Mouse (Mus musculus) lung, embryonic 16.5 days (tissue): ENCODE results near the gene Dhrs1. TPM values are rescaled to one million over a fixed set of nuclear protein-coding genes. Genes with fewer than 3 reads are reported as not detected.

Source experiments
- ATAC-seq: fragments of 200-750 bp; cut with Nextera tagmentation; 2 replicates; pipeline ENCODE4 v1.8.0; 2017; ENCODE audit warnings: low read depth, mild to moderate bottlenecking, moderate library complexity
- H3K27ac ChIP-seq: fragments of 300-500 bp; sonication (generic); 2 replicates; pipeline ENCODE4 v1.5.1; 2014; ENCODE audit warnings: mild to moderate bottlenecking, control low read depth, low read length
- H3K27me3 ChIP-seq: fragments of 300-500 bp; sonication (generic); 2 replicates; pipeline ENCODE4 v1.6.1; 2014; ENCODE audit warnings: low read depth, low read length, mixed read lengths; ENCODE audit not compliant: control insufficient read depth, insufficient read depth
- H3K36me3 ChIP-seq: fragments of 300-500 bp; sonication (generic); 2 replicates; pipeline ENCODE4 v1.6.1; 2014; ENCODE audit warnings: low read length; ENCODE audit not compliant: control insufficient read depth, insufficient read depth
- H3K4me1 ChIP-seq: fragments of 300-500 bp; sonication (generic); replicated peaks from 2 replicates; pipeline ENCODE4 v1.6.1; 2014; ENCODE audit warnings: low read length, mixed read lengths; ENCODE audit not compliant: control insufficient read depth, insufficient read depth
- H3K4me2 ChIP-seq: fragments of 300-500 bp; sonication (generic); 2 replicates; pipeline ENCODE4 v1.6.1; 2014; ENCODE audit warnings: low read depth, low read length, control low read depth
- H3K4me3 ChIP-seq: fragments of 300-500 bp; sonication (generic); 2 replicates; pipeline ENCODE4 v1.5.1; 2014; ENCODE audit warnings: mild to moderate bottlenecking, low read length, control low read depth
- H3K9ac ChIP-seq: fragments of 300-500 bp; sonication (generic); 2 replicates; pipeline ENCODE4 v1.6.1; 2014; ENCODE audit warnings: low read length, control low read depth
- H3K9me3 ChIP-seq: fragments of 300-500 bp; sonication (generic); 2 replicates; pipeline ENCODE4 v1.6.1; 2016; ENCODE audit warnings: low read length; ENCODE audit not compliant: control insufficient read depth
- WGBS: fragments of 180-500 bp; shearing (Covaris S2); extraction: QIAGEN DNeasy Blood & Tissue Kit; methylation state at CpG from one replicate; pipeline ENCODE4 v1.1.7; 2014; 5-methylcytosine and 5-hydroxymethylcytosine counted together
- polyA plus RNA-seq: library from polyadenylated mRNA; unstranded; fragments of >200 nt; fragmentation: Nextera tagmentation; extraction: Ambion mirVana; gene quantifications from 2 replicates; pipeline ENCODE4 v1.2.1, GENCODE M21; 2015

The Dhrs1 gene
- 88.5 and 95.0 TPM in 2 replicates for polyA plus RNA-seq

GRCm38 (mm10) chr14:55745180-55745860, at the start of gene Dhrs1, which contains the start of gene Nop9:
Dhrs1 (minus strand) TSS chr14:55745690.
Nop9 (plus strand) TSS chr14:55745693.
- under 1% methylated on average over 48 of the region's 48 CpGs for WGBS
- H3K4me2 ChIP-seq = peak within 1 kb of the TSS; percentile 89
- H3K27ac ChIP-seq = no peak within 1 kb of the TSS
- H3K4me3 ChIP-seq = peak within 1 kb of the TSS; percentile 94
- no peaks in the 10 kb centered on the region for H3K9me3 ChIP-seq
- peaks cover 12% of the 10 kb centered on the region for H3K36me3 ChIP-seq
- ATAC-seq = peak; percentile 91
- H3K27me3 ChIP-seq = no peaks in the 10 kb centered on the region
- peak within 1 kb of the TSS; percentile 90 for H3K9ac ChIP-seq
- peaks cover 24% of the 10 kb centered on the region for H3K4me1 ChIP-seq

- no peak overlapping the region for H3K27ac ChIP-seq
- H3K36me3 ChIP-seq = no peaks in the 10 kb centered on the region
- peak; percentile 65 for ATAC-seq
- H3K4me2 ChIP-seq = no peak overlapping the region
- H3K27me3 ChIP-seq = no peaks in the 10 kb centered on the region
- H3K4me1 ChIP-seq = peaks cover 9% of the 10 kb centered on the region; the same call in 1 of the 2 replicates
- H3K4me3 ChIP-seq = no peak overlapping the region
- H3K9ac ChIP-seq = no peak overlapping the region
- H3K9me3 ChIP-seq = no peaks in the 10 kb centered on the region
- WGBS = 60% methylated on average over 2 of the region's 2 CpGs
These were observed 48.5 kb upstream of the Dhrs1 start for GRCm38 (mm10) chr14:55793946-55794345.

DNA sequence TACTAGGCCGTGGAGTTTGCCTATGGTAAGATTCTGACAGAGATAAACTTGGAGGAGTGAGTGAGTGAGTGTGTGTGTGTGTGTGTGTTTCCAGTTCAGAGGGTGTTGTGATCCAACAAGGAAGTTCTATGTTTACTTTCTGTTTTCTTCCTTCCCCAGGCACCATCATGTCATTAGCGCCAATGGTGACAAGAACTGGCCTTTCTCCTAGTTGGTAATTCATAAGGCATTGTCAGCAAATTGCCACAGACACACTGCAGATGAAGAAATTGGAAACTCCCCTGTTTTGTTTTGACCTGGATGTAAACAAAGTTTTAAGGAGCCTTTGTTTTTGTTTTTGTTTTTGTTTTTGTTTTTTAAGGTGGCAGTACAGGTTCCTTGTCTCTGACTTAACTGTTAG, 48.0 kb upstream of the Dhrs1 start:
- no peak overlapping the region for H3K27ac ChIP-seq
- 27% methylated on average over 2 of the region's 2 CpGs for WGBS

GRCm38 (mm10) chr14:55788256-55789050, 43.0 kb upstream of the Dhrs1 start, which contains the start of gene Ripk3:
Ripk3 (minus strand) TSS chr14:55788865.
- ATAC-seq = peak; percentile 37

More for the DNA sequence above, 48.0 kb upstream of the Dhrs1 start:
- peaks cover 10% of the 10 kb centered on the region for H3K4me1 ChIP-seq
- no peak for ATAC-seq
- no peaks in the 10 kb centered on the region; the same call in 1 of the 2 replicates for H3K27me3 ChIP-seq
- no peaks in the 10 kb centered on the region for H3K36me3 ChIP-seq
- no peak overlapping the region for H3K4me3 ChIP-seq
- no peaks in the 10 kb centered on the region for H3K9me3 ChIP-seq
- no peak overlapping the region for H3K4me2 ChIP-seq
- no peak overlapping the region for H3K9ac ChIP-seq

GRCm38 (mm10) chr14:55787731-55788130, 42.2 kb upstream of the Dhrs1 start:
- WGBS = 35% methylated on average over 11 of the region's 11 CpGs
- no peaks in the 10 kb centered on the region for H3K9me3 ChIP-seq
- peak overlapping the region; percentile 82 for H3K4me2 ChIP-seq
- peaks cover 9% of the 10 kb centered on the region for H3K4me1 ChIP-seq
- H3K4me3 ChIP-seq = peak overlapping the region; percentile 57
- ATAC-seq = no peak
- H3K36me3 ChIP-seq = no peaks in the 10 kb centered on the region
- peak overlapping the region; percentile 65; the same call in 1 of the 2 replicates for H3K9ac ChIP-seq
- H3K27me3 ChIP-seq = peaks cover 10% of the 10 kb centered on the region
- no peak overlapping the region for H3K27ac ChIP-seq

More at GRCm38 (mm10) chr14:55788256-55789050, 43.0 kb upstream of the Dhrs1 start, which contains the start of gene Ripk3:
- H3K27ac ChIP-seq = no peak within 1 kb of the TSS
- peak within 1 kb of the TSS; percentile 82 for H3K4me2 ChIP-seq
- H3K9ac ChIP-seq = peak within 1 kb of the TSS; percentile 65
- H3K4me3 ChIP-seq = peak within 1 kb of the TSS; percentile 57
- WGBS = 3% methylated on average over 40 of the region's 40 CpGs
- peaks cover 10% of the 10 kb centered on the region for H3K27me3 ChIP-seq
- peaks cover 8% of the 10 kb centered on the region for H3K4me1 ChIP-seq
- H3K36me3 ChIP-seq = no peaks in the 10 kb centered on the region
- no peaks in the 10 kb centered on the region for H3K9me3 ChIP-seq

GRCm38 (mm10) chr14:55785195-55785594, 39.7 kb upstream of the Dhrs1 start:
- Histone ChIP-seq H3K4me3 (no peak overlapping the region), H3K36me3 (no peaks in the 10 kb centered on the region), H3K27ac (no peak overlapping the region), H3K4me1 (peaks cover 23% of the 10 kb centered on the region), H3K27me3 (peaks cover 13% of the 10 kb centered on the region), H3K9ac (no peak overlapping the region), H3K9me3 (no peaks in the 10 kb centered on the region), H3K4me2 (no peak overlapping the region)
- WGBS = 28% methylated on average over 6 of the region's 6 CpGs
- no peak for ATAC-seq

GRCm38 (mm10) chr14:55783958-55784235, 38.4 kb upstream of the Dhrs1 start, which contains the start of gene Adcy4:
Adcy4 (minus strand) TSS chr14:55784095.
- ATAC-seq = 0 out of 2 replicates have a peak, but pooled peaks have one; percentile 24
- peak within 1 kb of the TSS; percentile 56 for H3K4me3 ChIP-seq
- peak within 1 kb of the TSS; percentile 76 for H3K4me2 ChIP-seq
- peak within 1 kb of the TSS; percentile 83 for H3K27ac ChIP-seq
- H3K9ac ChIP-seq = peak within 1 kb of the TSS; percentile 72
- peaks cover 13% of the 10 kb centered on the region for H3K27me3 ChIP-seq
- no peaks in the 10 kb centered on the region for H3K9me3 ChIP-seq
- WGBS = 6% methylated on average over 13 of the region's 13 CpGs
- H3K36me3 ChIP-seq = no peaks in the 10 kb centered on the region
- peaks cover 23% of the 10 kb centered on the region for H3K4me1 ChIP-seq

GRCm38 (mm10) chr14:55783171-55783957, 37.9 kb upstream of the Dhrs1 start:
- ATAC-seq = peak; percentile 77
- Histone ChIP-seq H3K4me2 (peak overlapping the region; percentile 76), H3K4me1 (peaks cover 21% of the 10 kb centered on the region), H3K9ac (peak overlapping the region; percentile 72), H3K27ac (peak overlapping the region; percentile 83), H3K4me3 (peak overlapping the region; percentile 56), H3K27me3 (peaks cover 12% of the 10 kb centered on the region), H3K9me3 (no peaks in the 10 kb centered on the region), H3K36me3 (no peaks in the 10 kb centered on the region)
- WGBS = 2% methylated on average over 31 of the region's 31 CpGs
